Mouse (Mus musculus): ENCODE data around the gene Tmem265. TPM values are rescaled to one million over a fixed set of nuclear protein-coding genes. Genes with fewer than 3 reads are reported as not detected.

Gene Tmem265
- total and polyA plus RNA-seq, 3 experiments: not detected

- TF ChIP-seq MXI1 (IDR thresholded peaks at IDR 0.05; ENCODE audit: low read depth, low read length) (peak; percentile 99), ELF1 (IDR thresholded peaks at IDR 0.05; ENCODE audit: low read depth, low read length) (peak; percentile 76)
Measured at GRCm38 (mm10) chr7:127588011-127588871, 27.1 kb downstream of the Tmem265 start, which contains the start of the genes Ccdc189 and Rnf40 (continued).

GRCm38 (mm10) chr7:127588901-127589300 lies 27.7 kb downstream of the Tmem265 start:
- Histone ChIP-seq H3K4me3 (ENCODE audit: control insufficient read depth in 1 of 2, insufficient read depth in 1 of 2, low read depth in 2 of 2, low read length in 2 of 2) (peak overlapping the region; percentile 90 to 97), H3K36me3 (ENCODE audit: control insufficient read depth in 1 of 2, insufficient read depth in 2 of 2, low read length in 2 of 2) (peaks cover 3 to 30% of the 10 kb centered on the region in 2 experiments; a peak in 3 of 4 replicates), H3K9me3 (replicated peaks; ENCODE audit: insufficient read depth, low read length) (no peaks in the 10 kb centered on the region), H3K9ac (ENCODE audit: control insufficient read depth, low read depth, low read length, poor library complexity, severe bottlenecking) (peak overlapping the region; percentile 87), H3K79me2 (ENCODE audit: control insufficient read depth, insufficient read depth, low read length, poor library complexity) (peaks cover 12% of the 10 kb centered on the region), H3K4me1 (ENCODE audit: control insufficient read depth in 1 of 2, insufficient read depth in 2 of 2, low read length in 2 of 2) (peaks cover 6 to 33% of the 10 kb centered on the region in 2 experiments; a peak in 3 of 4 replicates), H3K27ac (ENCODE audit: control insufficient read depth, low read depth, low read length) (peak overlapping the region; percentile 41), H3K27me3 (ENCODE audit: control insufficient read depth in 1 of 2, insufficient read depth in 2 of 2, low read length in 2 of 2) (no peaks in the 10 kb centered on the region)
- TF ChIP-seq POLR2A (IDR thresholded peaks at IDR 0.05; ENCODE audit: control insufficient read depth in 1 of 2, insufficient read depth in 1 of 2, low read depth in 1 of 2, low read length in 2 of 2, poor library complexity in 1 of 2) (no peak), GABPA (IDR thresholded peaks at IDR 0.05; ENCODE audit: low read depth, low read length) (no peak), TAL1 (IDR thresholded peaks at IDR 0.05; ENCODE audit: low read length) (no peak), POLR2AphosphoS5 (IDR thresholded peaks at IDR 0.05; ENCODE audit: borderline replicate concordance, low read depth, low read length) (no peak), MAX (IDR thresholded peaks at IDR 0.05; ENCODE audit: low read length) (no peak), ETS1 (IDR thresholded peaks at IDR 0.05; ENCODE audit: low read depth, low read length) (no peak), NELFE (IDR thresholded peaks at IDR 0.05; ENCODE audit: low read depth, low read length) (no peak), NRF1 (IDR thresholded peaks at IDR 0.05; ENCODE audit: insufficient read depth, low read depth, low read length, poor library complexity, severe bottlenecking) (no peak), MAFK (IDR thresholded peaks at IDR 0.05; ENCODE audit: borderline replicate concordance, low read depth, low read length) (no peak), ZC3H11A (IDR thresholded peaks at IDR 0.05; ENCODE audit: low read depth, low read length) (no peak), USF2 (IDR thresholded peaks at IDR 0.05; ENCODE audit: borderline replicate concordance in 1 of 2, insufficient read depth in 1 of 2, low read depth in 1 of 2, low read length in 2 of 2) (no peak), TBP (IDR thresholded peaks at IDR 0.05; ENCODE audit: low read depth, low read length) (no peak), MYC (IDR thresholded peaks at IDR 0.05; ENCODE audit: low read depth, low read length) (no peak), ZNF384 (IDR thresholded peaks at IDR 0.05; ENCODE audit: low read depth, low read length) (no peak), MYB (IDR thresholded peaks at IDR 0.05; ENCODE audit: low read depth, low read length) (no peak), TCF12 (IDR thresholded peaks at IDR 0.05; ENCODE audit: low read depth, low read length) (no peak), GATA1 (IDR thresholded peaks at IDR 0.05; ENCODE audit: low read depth, low read length) (no peak), E2F4 (IDR thresholded peaks at IDR 0.05; ENCODE audit: borderline replicate concordance, low read depth, low read length) (no peak), RCOR1 (IDR thresholded peaks at IDR 0.05; ENCODE audit: low read depth, low read length) (no peak)
- no peak for DNase-seq (ENCODE audit: low read depth, low spot score)

Measured in MEL (cell line).